19 mouse cellular contexts compared by ENCODE assay signal in genomic region chr9:63732700-63733099, GRCm38 (mm10).
"Had no signal": no experiment of that assay in that cellular context is flagged by ENCODE, and none has a peak within 500 bp of the region (broad histone marks: within the 10 kb centered on the region; RNA-seq: fewer than 3 reads in every experiment).

No protein-coding gene starts in this region.

- H3K9me3 ChIP-seq: limb, embryonic 15.5 days; liver, embryonic 13.5 days; midbrain, embryonic 10.5 days; neural tube, embryonic 12.5 days had no signal

- H3K4me3 ChIP-seq: layer of hippocampus, adult 2 months; left cerebral cortex, adult 2 months; limb, embryonic 15.5 days; liver, embryonic 13.5 days; midbrain, embryonic 10.5 days; myocyte; neural tube, embryonic 12.5 days had no signal

- H3K27me3 ChIP-seq: limb, embryonic 15.5 days; liver, embryonic 13.5 days; neural tube, embryonic 12.5 days had no signal

- H3K4me2 ChIP-seq: limb, embryonic 15.5 days; liver, embryonic 13.5 days; neural tube, embryonic 12.5 days had no signal

- DNase-seq: kidney, adult 11 months; kidney, adult 9 months; kidney, postnatal 36 days; liver, embryonic 13.5 days; lung, adult 18-20 months; midbrain, embryonic 14.5 days; retina, postnatal 1 day; right cerebral cortex, postnatal 4 days; spleen, adult 18-20 months; thymus, adult 2 months; thymus, postnatal 25 days had no signal

- H3K27ac ChIP-seq: kidney, postnatal 0 days; layer of hippocampus, adult 2 months; left cerebral cortex, adult 2 months; limb, embryonic 15.5 days; liver, embryonic 13.5 days; midbrain, embryonic 10.5 days; neural tube, embryonic 12.5 days; stomach, postnatal 0 days had no signal

- H3K36me3 ChIP-seq: liver, embryonic 13.5 days; neural tube, embryonic 12.5 days had no signal

- H3K9ac ChIP-seq: limb, embryonic 15.5 days; liver, embryonic 13.5 days; neural tube, embryonic 12.5 days had no signal
